In genomic region chr3:127572557-127572956, GRCm38 (mm10) we compare ENCODE assay signal across 8 mouse cellular contexts. TPM values are rescaled to one million over a fixed set of nuclear protein-coding genes. Genes with fewer than 3 reads are reported as not detected.
DNase-seq lines count a peak whose midpoint lies in the region; ATAC-seq and TF ChIP-seq lines count a peak whose summit lies in the region.

No protein-coding gene starts in this region.

- in situ Hi-C loops in Patski (cut with MboI; ENCODE audit: low pct_unique_long_range_greater_than_20kb), result no loop called here

- H3K27me3 ChIP-seq in kidney, embryonic 16.5 days (ENCODE audit: insufficient read depth, low read length), result no peaks in the 10 kb centered on the region
- H3K27me3 ChIP-seq in Patski, result no peaks in the 10 kb centered on the region
- no peaks in the 10 kb centered on the region for H3K27me3 ChIP-seq in intestine, embryonic 15.5 days (replicated peaks)
- H3K27me3 ChIP-seq in midbrain, postnatal 0 days (ENCODE audit: insufficient read depth, low read length), result no peaks in the 10 kb centered on the region

- POLR2A ChIA-PET in Patski (lab: Charles Lee), result no interaction called here

- H3K4me1 ChIP-seq in kidney, embryonic 16.5 days (ENCODE audit: insufficient read depth, low read length), result no peaks in the 10 kb centered on the region
- no peaks in the 10 kb centered on the region for H3K4me1 ChIP-seq in intestine, embryonic 15.5 days (replicated peaks)
- no peaks in the 10 kb centered on the region for H3K4me1 ChIP-seq in midbrain, postnatal 0 days (ENCODE audit: insufficient read depth, low read length)

- CTCF ChIA-PET in Patski (lab: Charles Lee), result interaction anchor here (0.8 to 4.1 kb wide), 15 partner anchors 11 to 213 kb away, joined by 3 to 34 read pairs (median 3); no protein-coding TSS in a partner anchor

- H3K36me3 ChIP-seq in kidney, embryonic 16.5 days (ENCODE audit: insufficient read depth, low read length), result 0 out of 2 replicates have a peak, but pooled peaks cover 20% of the 10 kb centered on the region
- peaks cover 4% of the 10 kb centered on the region; the same call in 1 of the 2 replicates for H3K36me3 ChIP-seq in intestine, embryonic 15.5 days
- no peaks in the 10 kb centered on the region for H3K36me3 ChIP-seq in midbrain, postnatal 0 days (ENCODE audit: insufficient read depth, low read length)

- intact Hi-C loops in left cerebral cortex, postnatal 14 days (cut with DNase I), result loop anchor here (2.0 kb wide), 2 partner anchors 186 to 376 kb away; no protein-coding TSS in a partner anchor

- no peak overlapping the region for H3K27ac ChIP-seq in kidney, embryonic 16.5 days (ENCODE audit: low read length)
- H3K27ac ChIP-seq in intestine, embryonic 15.5 days, result no peak overlapping the region
- H3K27ac ChIP-seq in midbrain, postnatal 0 days (ENCODE audit: low read depth, low read length), result no peak overlapping the region

- no peaks in the 10 kb centered on the region for H3K9me3 ChIP-seq in kidney, embryonic 16.5 days (ENCODE audit: low read length)
- no peaks in the 10 kb centered on the region for H3K9me3 ChIP-seq in intestine, embryonic 15.5 days
- no peaks in the 10 kb centered on the region for H3K9me3 ChIP-seq in midbrain, postnatal 0 days (ENCODE audit: low read length)

- DNase-seq in kidney, adult 11 months, result peak; percentile 23
- DNase-seq in Patski (ENCODE audit: low read depth, low spot score), result peak; percentile 61
- DNase-seq in fibroblast of lung, adult 2 months (ENCODE audit: low read depth), result peak; percentile 44
- DNase-seq in left cerebral cortex, postnatal 14 days (ENCODE audit: low spot score in 2 of 2), result peak; percentile 72 to 77
- peak; percentile 65 for DNase-seq in midbrain, postnatal 0 days (ENCODE audit: low spot score)
- DNase-seq in thymus, postnatal 10 days (ENCODE audit: low spot score in 2 of 2), result peak; percentile 23 to 62

- H3K9ac ChIP-seq in kidney, embryonic 16.5 days (replicated peaks; ENCODE audit: low read length), result no peak overlapping the region
- no peak overlapping the region for H3K9ac ChIP-seq in intestine, embryonic 15.5 days
- no peak overlapping the region for H3K9ac ChIP-seq in midbrain, postnatal 0 days (replicated peaks; ENCODE audit: low read length, poor library complexity, severe bottlenecking)

- H3K4me2 ChIP-seq in kidney, embryonic 16.5 days (replicated peaks; ENCODE audit: low read depth, low read length), result no peak overlapping the region
- H3K4me2 ChIP-seq in intestine, embryonic 15.5 days (replicated peaks), result no peak overlapping the region
- no peak overlapping the region for H3K4me2 ChIP-seq in midbrain, postnatal 0 days (ENCODE audit: low read depth, low read length, poor library complexity, severe bottlenecking)

- no peak for ATAC-seq in kidney, embryonic 16.5 days (ENCODE audit: low FRiP score, low TSS enrichment)
- peak; percentile 99 for ATAC-seq in Patski
- peak; percentile 55; the same call in 1 of the 2 replicates for ATAC-seq in intestine, embryonic 15.5 days
- ATAC-seq in midbrain, postnatal 0 days (ENCODE audit: low FRiP score), result peak; percentile 68; the same call in 1 of the 2 replicates

- TF ChIP-seq CTCF in Patski (IDR thresholded peaks at IDR 0.05), result peak; percentile 86
- TF ChIP-seq CTCF in midbrain, postnatal 0 days (IDR thresholded peaks at IDR 0.05), result peak; percentile 84

- H3K4me3 ChIP-seq in kidney, embryonic 16.5 days (ENCODE audit: low read length), result no peak overlapping the region
- H3K4me3 ChIP-seq in intestine, embryonic 15.5 days (replicated peaks), result no peak overlapping the region
- H3K4me3 ChIP-seq in midbrain, postnatal 0 days (ENCODE audit: low read depth, low read length), result no peak overlapping the region

- WGBS in kidney, embryonic 16.5 days, result 56% methylated on average over 4 of the region's 4 CpGs
- WGBS in intestine, embryonic 15.5 days, result 61% methylated on average over 4 of the region's 4 CpGs
- WGBS in midbrain, postnatal 0 days, result 65% methylated on average over 4 of the region's 4 CpGs

RNA-seq across cellular contexts. Expression of gene Zgrf1, which starts 19.3 kb away (rescaled TPM):
- 6.3 and 9.1 TPM in 2 replicates for polyA plus RNA-seq in kidney, embryonic 16.5 days (2015; fragmentation: Nextera tagmentation; extraction: Ambion mirVana)
- polyA plus RNA-seq in Patski (2021), result 7.9 TPM
- polyA plus RNA-seq in intestine, embryonic 15.5 days (2015; fragmentation: Nextera tagmentation; extraction: Ambion mirVana), result 5.2 and 5.4 TPM in 2 replicates
- 1 to 10 TPM; 2.3 to 2.6 TPM for total RNA-seq in left cerebral cortex, postnatal 14 days (2021)
- 2.0 and 3.3 TPM in 2 replicates for total RNA-seq in midbrain, postnatal 0 days (2014; rRNA removed)
- 1.3 and 1.9 TPM in 2 replicates for polyA plus RNA-seq in midbrain, postnatal 0 days (2015; fragmentation: Nextera tagmentation; extraction: Ambion mirVana)

RNA-seq across cellular contexts. Expression of gene Larp7, which starts 19.4 kb away (rescaled TPM):
- polyA plus RNA-seq in kidney, embryonic 16.5 days (2015; fragmentation: Nextera tagmentation; extraction: Ambion mirVana), result 43.2 and 58.3 TPM in 2 replicates
- 66.7 TPM for polyA plus RNA-seq in Patski (2021)
- polyA plus RNA-seq in intestine, embryonic 15.5 days (2015; fragmentation: Nextera tagmentation; extraction: Ambion mirVana), result 48.5 and 53.3 TPM in 2 replicates
- 10 to 100 TPM; 17.6 to 19.0 TPM for total RNA-seq in left cerebral cortex, postnatal 14 days (2021)
- total RNA-seq in midbrain, postnatal 0 days (2014; rRNA removed), result 9.0 and 14.0 TPM in 2 replicates
- polyA plus RNA-seq in midbrain, postnatal 0 days (2015; fragmentation: Nextera tagmentation; extraction: Ambion mirVana), result 27.6 and 31.8 TPM in 2 replicates

Comparison
In these comparisons a context has a peak if more than half of its experiments do, and no peak if none do; other contexts are left out.
1. DNase-seq: peak in every context shown above with its lines; median percentile 74 in left cerebral cortex, postnatal 14 days; 65 in midbrain, postnatal 0 days; 61 in Patski; 44 in fibroblast of lung, adult 2 months; 42 in thymus, postnatal 10 days; 23 in kidney, adult 11 months.